Comparison of ENCODE assay signal across 21 mouse cellular contexts in genomic region chr13:81237947-81238346, GRCm38 (mm10).
DNase-seq lines count a peak whose midpoint lies in the region; ATAC-seq and TF ChIP-seq lines count a peak whose summit lies in the region.
"Had no signal": no experiment of that assay in that cellular context is flagged by ENCODE, and none has a peak within 500 bp of the region (broad histone marks: within the 10 kb centered on the region; RNA-seq: fewer than 3 reads in every experiment).

No protein-coding gene starts in this region.

- no peak overlapping the region for H3K9ac ChIP-seq in kidney, postnatal 0 days (ENCODE audit: low read depth, low read length)
- H3K9ac ChIP-seq in CH12.LX (ENCODE audit: insufficient read depth, low read depth) = no peak overlapping the region
- no peak overlapping the region for H3K9ac ChIP-seq in midbrain, embryonic 16.5 days (ENCODE audit: low read depth, low read length)
- H3K9ac ChIP-seq: embryonic facial prominence, embryonic 15.5 days; hindbrain, embryonic 13.5 days; limb, embryonic 15.5 days; liver, postnatal 0 days; neural tube, embryonic 13.5 days had no signal

- no peaks in the 10 kb centered on the region for H3K27me3 ChIP-seq in kidney, postnatal 0 days (ENCODE audit: insufficient read depth, low read length)
- H3K27me3 ChIP-seq in CH12.LX (replicated peaks) = no peaks in the 10 kb centered on the region
- no peaks in the 10 kb centered on the region for H3K27me3 ChIP-seq in midbrain, embryonic 16.5 days (ENCODE audit: control insufficient read depth, insufficient read depth, low read depth, low read length)
- H3K27me3 ChIP-seq: embryonic facial prominence, embryonic 15.5 days; hindbrain, embryonic 13.5 days; limb, embryonic 15.5 days; neural tube, embryonic 13.5 days had no signal

- no peak for TF ChIP-seq POLR2A in CH12.LX (IDR thresholded peaks at IDR 0.05; ENCODE audit: low read depth, low read length)

- in situ Hi-C loops in CH12.LX (cut with MboI; ENCODE audit: low pct_ligation_motif_present, low pct_unique_long_range_greater_than_20kb, low sequenced_read_pairs) = no loop called here

- peak; percentile 65 for TF ChIP-seq RAD21 in CH12.LX (IDR thresholded peaks at IDR 0.05; ENCODE audit: low read depth, low read length)

- H3K4me3 ChIP-seq in kidney, postnatal 0 days (replicated peaks; ENCODE audit: low read depth, low read length) = no peak overlapping the region
- H3K4me3 ChIP-seq in CH12.LX (replicated peaks in 1 of 3; ENCODE audit: low read depth in 2 of 3, low read length in 2 of 3, poor library complexity in 1 of 3) = no peak overlapping the region
- H3K4me3 ChIP-seq in midbrain, embryonic 16.5 days (ENCODE audit: low read depth, low read length) = no peak overlapping the region
- H3K4me3 ChIP-seq: embryonic facial prominence, embryonic 15.5 days; hindbrain, embryonic 13.5 days; limb, embryonic 15.5 days; neural tube, embryonic 13.5 days had no signal

- ATAC-seq in kidney, postnatal 0 days (replicated peaks; ENCODE audit: low FRiP score, low read depth) = no peak
- ATAC-seq in megakaryocyte progenitor cell, adult 5-6 weeks (replicated peaks; ENCODE audit: poor library complexity) = peak; percentile 11; the same call in 1 of the 2 replicates
- no peak for ATAC-seq in midbrain, embryonic 16.5 days
- ATAC-seq: forebrain, embryonic 16.5 days; liver, postnatal 0 days had no signal

- no peak overlapping the region for H3K27ac ChIP-seq in kidney, postnatal 0 days
- H3K27ac ChIP-seq in CH12.LX (ENCODE audit: insufficient read depth, low read depth) = no peak overlapping the region
- no peak overlapping the region for H3K27ac ChIP-seq in midbrain, embryonic 16.5 days (ENCODE audit: low read length)
- H3K27ac ChIP-seq: embryonic facial prominence, embryonic 15.5 days; hindbrain, embryonic 13.5 days; limb, embryonic 15.5 days; neural tube, embryonic 13.5 days had no signal

- TF ChIP-seq CTCF in kidney, postnatal 0 days (IDR thresholded peaks at IDR 0.05; ENCODE audit: low read depth) = peak; percentile 13; the same call in 1 of the 2 replicates
- peak in 1 of 2 experiments; percentile 62; a peak in 2 of 4 replicates for TF ChIP-seq CTCF in CH12.LX (conservative IDR thresholded peaks at IDR 0.05 in 1 of 2, IDR thresholded peaks at IDR 0.05 in 1 of 2; ENCODE audit: low read depth in 2 of 2, low read length in 2 of 2)

- no peak overlapping the region for H3K4me2 ChIP-seq in kidney, postnatal 0 days (ENCODE audit: low read length)
- H3K4me2 ChIP-seq in CH12.LX (ENCODE audit: insufficient read depth, low read depth, poor library complexity, severe bottlenecking) = no peak overlapping the region
- H3K4me2 ChIP-seq in midbrain, embryonic 16.5 days (ENCODE audit: low read length) = no peak overlapping the region
- H3K4me2 ChIP-seq: embryonic facial prominence, embryonic 15.5 days; heart, embryonic 11.5 days; hindbrain, embryonic 13.5 days; limb, embryonic 15.5 days; neural tube, embryonic 13.5 days had no signal

- no peaks in the 10 kb centered on the region for H3K9me3 ChIP-seq in kidney, postnatal 0 days (replicated peaks; ENCODE audit: low read length)
- H3K9me3 ChIP-seq in CH12.LX (replicated peaks; ENCODE audit: low read length) = no peaks in the 10 kb centered on the region
- no peaks in the 10 kb centered on the region for H3K9me3 ChIP-seq in midbrain, embryonic 16.5 days (replicated peaks; ENCODE audit: control insufficient read depth, low read length, poor library complexity, severe bottlenecking)
- H3K9me3 ChIP-seq: embryonic facial prominence, embryonic 15.5 days; hindbrain, embryonic 13.5 days; limb, embryonic 15.5 days; neural tube, embryonic 13.5 days had no signal

- 82% methylated on average over 5 of the region's 5 CpGs for WGBS in kidney, postnatal 0 days
- 85% methylated on average over 5 of the region's 5 CpGs for WGBS in midbrain, embryonic 16.5 days

- dilution Hi-C loops in CH12.LX (cut with MboI; ENCODE audit: extremely low pct_ligation_motif_present, extremely low pct_unique_long_range_greater_than_20kb, low sequenced_read_pairs) = no loop called here

- TF ChIP-seq EP300 in CH12.LX (IDR thresholded peaks at IDR 0.05; ENCODE audit: low read length) = peak; percentile 35

- H3K79me2 ChIP-seq in CH12.LX (replicated peaks; ENCODE audit: control insufficient read depth, extremely low read depth, insufficient read depth, poor library complexity, severe bottlenecking) = no peaks in the 10 kb centered on the region

- peak; percentile 17 for DNase-seq in adrenal gland, postnatal 14 days
- no peak for DNase-seq in adrenal gland, postnatal 36 days
- DNase-seq in kidney, postnatal 0 days (ENCODE audit: low spot score) = no peak
- no peak for DNase-seq in kidney, postnatal 14 days
- peak; percentile 31 for DNase-seq in CH12.LX (ENCODE audit: extremely low read depth)
- no peak for DNase-seq in thymus, postnatal 14 days
- DNase-seq: cerebellum, adult 9-11 months; gastrocnemius, postnatal 36 days; heart, postnatal 14 days; liver, postnatal 0 days; lung, postnatal 10 days; spleen, adult 18-20 months; thymus, adult 18-20 months had no signal

- no peaks in the 10 kb centered on the region for H3K4me1 ChIP-seq in kidney, postnatal 0 days (replicated peaks; ENCODE audit: insufficient read depth, low read length)
- H3K4me1 ChIP-seq in CH12.LX (ENCODE audit: control insufficient read depth in 1 of 2, insufficient read depth in 2 of 2) = peaks cover 6 to 30% of the 10 kb centered on the region in 2 experiments
- H3K4me1 ChIP-seq in midbrain, embryonic 16.5 days (ENCODE audit: control insufficient read depth, insufficient read depth, low read length) = no peaks in the 10 kb centered on the region
- H3K4me1 ChIP-seq: embryonic facial prominence, embryonic 15.5 days; limb, embryonic 15.5 days had no signal

- H3K36me3 ChIP-seq in kidney, postnatal 0 days (ENCODE audit: insufficient read depth, low read length) = no peaks in the 10 kb centered on the region
- H3K36me3 ChIP-seq in CH12.LX (replicated peaks in 1 of 2; ENCODE audit: control insufficient read depth in 1 of 2, insufficient read depth in 1 of 2, low read length in 1 of 2) = no peaks in the 10 kb centered on the region
- H3K36me3 ChIP-seq in midbrain, embryonic 16.5 days (ENCODE audit: control insufficient read depth, insufficient read depth, low read length) = no peaks in the 10 kb centered on the region
- H3K36me3 ChIP-seq: embryonic facial prominence, embryonic 15.5 days; hindbrain, embryonic 13.5 days; limb, embryonic 15.5 days; neural tube, embryonic 13.5 days had no signal

TF ChIP-seq in CH12.LX, 34 proteins besides CTCF, POLR2A, EP300 and RAD21:
- TF ChIP-seq MEF2A (IDR thresholded peaks at IDR 0.05; ENCODE audit: borderline replicate concordance, low read depth, low read length) (no peak), IRF4 (IDR thresholded peaks at IDR 0.05; ENCODE audit: low read depth, low read length) (peak; percentile 37), HCFC1 (IDR thresholded peaks at IDR 0.05; ENCODE audit: low read depth, low read length) (no peak), NRF1 (IDR thresholded peaks at IDR 0.05; ENCODE audit: low read depth, low read length) (no peak), NELFE (IDR thresholded peaks at IDR 0.05; ENCODE audit: low read depth, low read length) (no peak), E2F4 (IDR thresholded peaks at IDR 0.05; ENCODE audit: insufficient replicate concordance, low read depth, low read length) (no peak), JUN (IDR thresholded peaks at IDR 0.05; ENCODE audit: insufficient read depth, low read depth, low read length) (peak; percentile 73), ZNF384 (IDR thresholded peaks at IDR 0.05; ENCODE audit: low read depth, low read length) (no peak), MXI1 (IDR thresholded peaks at IDR 0.05; ENCODE audit: low read depth, low read length) (no peak), CHD2 (IDR thresholded peaks at IDR 0.05; ENCODE audit: low read length) (no peak), ZC3H11A (IDR thresholded peaks at IDR 0.05; ENCODE audit: low read depth, low read length) (no peak), JUND (conservative IDR thresholded peaks at IDR 0.05; ENCODE audit: low read depth, low read length) (peak; percentile 54), SMC3 (IDR thresholded peaks at IDR 0.05; ENCODE audit: low read depth, low read length) (peak; percentile 42), UBTF (IDR thresholded peaks at IDR 0.05; ENCODE audit: low read depth, low read length) (no peak), ELF1 (IDR thresholded peaks at IDR 0.05; ENCODE audit: low read depth, low read length) (no peak), ZMIZ1 (IDR thresholded peaks at IDR 0.05; ENCODE audit: low read depth, low read length) (no peak), TBP (conservative IDR thresholded peaks at IDR 0.05; ENCODE audit: low read depth, low read length) (no peak), TCF12 (IDR thresholded peaks at IDR 0.05; ENCODE audit: low read depth, low read length) (no peak; the same call in 1 of the 2 replicates), ZKSCAN1 (IDR thresholded peaks at IDR 0.05; ENCODE audit: borderline replicate concordance, low read depth, low read length) (no peak), MAZ (IDR thresholded peaks at IDR 0.05; ENCODE audit: low read depth, low read length) (no peak), USF2 (conservative IDR thresholded peaks at IDR 0.05; ENCODE audit: low read depth, low read length) (peak; percentile 82), KAT2A (IDR thresholded peaks at IDR 0.05; ENCODE audit: insufficient replicate concordance, low read length) (no peak), MYC (IDR thresholded peaks at IDR 0.05; ENCODE audit: low read depth, low read length) (peak; percentile 84), PAX5 (IDR thresholded peaks at IDR 0.05; ENCODE audit: low read length) (no peak), SIN3A (IDR thresholded peaks at IDR 0.05; ENCODE audit: low read length) (no peak), USF1 (IDR thresholded peaks at IDR 0.05; ENCODE audit: low read depth, low read length) (peak; percentile 80), RCOR1 (conservative IDR thresholded peaks at IDR 0.05; ENCODE audit: low read depth, low read length) (0 out of 2 replicates have a peak, but pooled peaks have one; percentile 46), GABPA (IDR thresholded peaks at IDR 0.05; ENCODE audit: insufficient replicate concordance, low read depth, low read length) (no peak), ETS1 (conservative IDR thresholded peaks at IDR 0.05; ENCODE audit: low read depth, low read length) (peak; percentile 50), POLR2AphosphoS2 (IDR thresholded peaks at IDR 0.05; ENCODE audit: low read depth, low read length) (no peak), MAFK (IDR thresholded peaks at IDR 0.05; ENCODE audit: insufficient replicate concordance, low read length) (no peak), CHD1 (IDR thresholded peaks at IDR 0.05; ENCODE audit: low read depth, low read length) (no peak), MAX (IDR thresholded peaks at IDR 0.05; ENCODE audit: low read length) (peak; percentile 98), BHLHE40 (IDR thresholded peaks at IDR 0.05; ENCODE audit: low read depth, low read length) (peak; percentile 90)

Comparison
In these comparisons a context has a peak if more than half of its experiments do, and no peak if none do; other contexts are left out.
1. DNase-seq: peak in adrenal gland, postnatal 14 days (single experiment) and CH12.LX (single experiment); none in adrenal gland, postnatal 36 days (0 of 2), kidney, postnatal 0 days (single experiment), kidney, postnatal 14 days (single experiment) and thymus, postnatal 14 days (single experiment).